Mouse (Mus musculus) kidney, adult 8-10 months (tissue): ENCODE results near the gene Ldlrad3.

ENCODE experiments used
- DNase-seq, 2 experiments: peaks; one replicate each; pipeline ENCODE4 v3.0.0; 2022

Gene Ldlrad3

DNA sequence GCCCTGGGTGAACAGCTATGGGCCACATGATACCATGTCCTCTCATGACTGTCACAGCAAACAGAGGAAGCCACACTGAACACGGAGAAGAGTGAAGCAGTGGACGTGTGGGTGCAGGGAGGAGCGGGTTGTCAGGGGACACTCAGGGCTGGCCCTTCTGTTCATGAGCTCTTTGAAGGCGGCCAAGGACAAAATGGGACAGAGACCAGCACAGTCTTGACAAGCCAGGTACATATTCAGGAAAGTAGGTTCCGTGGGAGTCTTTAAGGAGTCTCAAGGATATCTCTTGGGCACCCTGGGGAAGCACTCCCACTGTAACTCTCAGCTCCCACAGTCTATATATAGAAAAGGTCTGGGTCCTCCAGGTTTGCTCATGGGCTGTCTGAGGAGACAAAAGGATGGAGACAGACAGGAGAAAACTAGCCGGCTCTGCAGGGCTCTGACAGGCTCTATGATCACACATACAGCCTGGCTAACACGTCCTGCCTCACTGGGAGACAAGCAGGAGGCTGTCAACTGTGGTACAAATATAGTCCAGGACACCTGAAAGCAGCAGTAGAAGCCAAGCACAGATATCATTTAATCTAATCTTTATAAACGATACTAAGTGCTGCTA, 121.3 kb downstream of the Ldlrad3 start:
- no peak for DNase-seq

GRCm38 (mm10) chr2:102063906-102064505, 122.2 kb downstream of the Ldlrad3 start:
- DNase-seq: peak; percentile 26 to 63

- no peak for DNase-seq
Measured at GRCm38 (mm10) chr2:102062861-102063468, 123.2 kb downstream of the Ldlrad3 start.

DNA sequence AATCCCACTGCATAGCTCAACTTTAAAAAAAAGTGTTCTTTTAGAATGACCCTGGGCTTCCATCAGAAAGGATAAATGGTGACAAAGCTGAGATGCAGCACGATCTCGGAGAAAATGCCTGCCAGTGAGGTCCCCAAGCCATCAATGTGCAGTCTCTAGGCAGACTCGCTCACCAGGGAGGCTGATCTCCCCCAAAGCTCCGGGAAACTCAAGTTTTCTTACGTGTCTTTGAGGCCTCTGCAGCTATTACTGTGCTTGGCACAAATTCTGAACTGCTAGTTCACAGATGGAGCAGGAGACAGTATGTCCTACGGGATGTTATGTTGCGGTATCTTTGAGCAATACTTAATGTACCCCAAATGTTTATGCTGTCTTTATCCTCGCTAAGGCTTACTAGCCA, 124.3 kb downstream of the Ldlrad3 start:
- no peak for DNase-seq

DNA sequence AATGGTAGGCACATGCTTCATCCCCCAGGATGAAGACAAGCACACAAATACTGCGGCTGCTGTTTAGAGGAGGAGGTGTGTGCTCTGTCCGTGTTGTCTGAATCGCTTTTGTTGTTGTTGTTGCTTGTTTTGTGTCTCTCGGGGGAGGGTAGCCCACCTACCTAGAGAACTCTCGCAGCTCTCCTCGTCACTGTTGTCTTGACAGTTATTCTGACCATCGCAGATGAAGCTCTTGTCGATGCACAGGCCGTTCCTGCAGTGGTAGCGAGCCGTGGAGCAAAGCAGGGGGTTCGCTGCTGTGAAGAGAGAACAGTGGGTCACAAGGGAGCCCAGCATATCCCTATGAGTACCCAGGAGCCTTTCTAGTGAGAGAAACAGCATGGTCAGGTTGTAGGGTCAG, 128.4 kb downstream of the Ldlrad3 start:
- DNase-seq: no peak

- no peak for DNase-seq
Measured at GRCm38 (mm10) chr2:102057029-102057685, 129.0 kb downstream of the Ldlrad3 start.

DNA sequence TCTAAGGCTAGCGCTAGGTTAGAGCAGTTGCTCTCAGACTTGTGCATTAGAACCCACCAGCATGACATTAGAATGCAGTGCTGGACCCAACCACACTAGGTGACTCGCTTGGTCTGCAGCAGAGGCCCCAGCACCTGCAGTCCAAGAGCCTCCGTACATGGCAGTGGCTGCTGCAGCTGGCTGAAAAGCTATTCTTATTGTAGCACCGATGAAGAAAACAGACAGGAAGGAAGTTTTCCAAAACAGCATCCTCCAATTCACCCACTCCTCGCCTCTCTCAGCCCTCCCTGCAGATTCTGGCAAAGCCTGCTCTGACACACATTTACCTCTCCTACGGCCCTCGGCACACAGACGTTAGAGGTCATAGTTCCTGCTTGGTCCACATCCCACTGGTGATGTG, 130.0 kb downstream of the Ldlrad3 start:
- DNase-seq: no peak

GRCm38 (mm10) chr2:102052951-102053660, 133.1 kb downstream of the Ldlrad3 start:
- DNase-seq: peak in 1 of 2 experiments; percentile 21

- DNase-seq: no peak
Measured at GRCm38 (mm10) chr2:102052353-102052752, 133.8 kb downstream of the Ldlrad3 start.

DNA sequence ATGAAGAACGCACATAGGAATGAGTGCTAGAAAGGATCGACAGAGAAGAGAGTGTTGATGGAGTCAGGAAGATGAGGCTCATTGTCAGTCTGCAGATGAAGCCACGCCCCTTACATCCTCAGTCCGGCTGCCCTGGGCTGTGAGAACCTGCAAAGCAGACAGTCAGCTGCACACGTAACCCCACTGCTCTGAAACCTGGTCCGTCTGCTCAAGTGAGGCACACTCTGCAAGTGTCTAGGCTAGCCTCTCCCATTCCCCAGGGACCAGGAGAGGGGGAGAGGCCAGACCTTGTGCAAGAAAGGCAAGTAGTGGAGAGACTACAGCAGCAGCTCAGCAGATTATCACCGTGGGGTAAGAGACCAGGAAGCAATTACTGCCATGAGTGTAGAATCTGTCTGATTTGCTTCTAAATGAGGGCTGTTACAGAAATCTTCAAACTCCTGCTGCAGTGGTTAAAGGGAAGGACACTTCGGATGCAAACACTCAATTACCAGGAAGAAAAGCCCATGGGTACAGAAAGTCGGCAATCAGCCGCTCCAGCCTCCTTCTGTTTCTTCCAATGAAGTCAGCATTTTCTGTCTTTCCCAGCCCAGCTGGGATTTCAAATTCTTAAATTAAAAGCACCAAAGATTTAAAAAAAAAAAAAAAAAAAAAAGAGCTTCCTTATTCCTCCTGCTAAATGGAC, 136.2 kb downstream of the Ldlrad3 start:
- no peak for DNase-seq

DNA sequence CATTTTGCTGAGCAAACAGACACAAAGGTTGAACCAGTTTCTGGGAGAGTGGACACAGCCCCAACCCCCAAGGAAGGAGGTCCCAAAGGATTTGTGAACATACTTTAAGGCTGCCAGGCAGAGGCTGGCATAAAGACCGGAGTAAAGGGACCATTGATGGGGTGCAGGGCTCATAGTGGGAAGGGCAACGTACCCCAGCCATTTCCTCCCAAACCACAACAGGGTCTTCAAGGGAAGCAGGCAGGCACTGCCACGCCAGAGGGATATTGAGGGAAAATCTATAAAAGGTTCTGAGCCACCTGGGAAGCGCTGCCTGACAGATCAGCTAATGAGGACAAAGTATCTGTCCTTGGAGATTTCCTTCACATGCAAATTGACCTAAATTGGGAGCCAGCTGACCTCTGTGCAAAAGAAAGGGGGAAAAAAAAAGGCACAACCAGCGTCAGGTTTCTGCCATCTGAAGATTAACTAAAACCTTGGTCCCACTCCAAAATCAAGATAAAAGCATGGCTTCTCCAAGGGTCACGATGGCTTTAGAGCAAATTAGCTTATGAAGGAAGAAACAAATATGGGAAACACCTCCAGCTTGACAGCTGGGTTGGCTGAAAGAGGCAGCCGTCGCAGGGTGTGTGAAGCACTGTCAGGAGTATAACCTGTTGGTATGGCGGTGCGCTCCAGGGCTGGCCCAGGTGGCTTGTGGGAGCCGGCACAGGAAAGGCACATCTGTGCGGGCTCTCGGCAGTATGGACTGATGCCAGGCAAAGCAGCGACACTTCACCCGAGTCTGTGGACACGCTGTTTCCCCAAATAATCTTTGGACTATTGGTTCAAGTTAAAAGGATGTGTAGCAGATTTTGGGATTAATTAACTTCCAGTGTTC, 137.6 kb downstream of the Ldlrad3 start:
- peak; percentile 44 to 63 for DNase-seq

DNA sequence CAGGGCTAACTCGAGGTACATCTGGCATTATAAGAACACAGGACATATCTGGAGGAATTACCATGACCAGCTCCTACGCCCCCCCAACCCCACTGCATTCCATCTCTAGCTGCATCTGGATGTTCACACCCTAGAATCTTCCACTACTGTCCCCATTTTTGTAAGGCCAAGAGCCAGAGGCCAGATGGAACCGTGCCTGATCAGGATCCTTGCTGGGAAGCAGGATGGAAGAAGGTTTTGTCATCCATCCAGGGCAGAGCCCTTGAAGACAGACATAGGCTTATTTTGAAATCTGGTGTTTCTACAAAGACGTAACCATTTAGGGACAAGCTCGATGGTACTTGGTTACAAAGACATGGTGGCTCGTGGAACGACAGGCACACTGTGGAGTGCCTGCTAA, 139.7 kb downstream of the Ldlrad3 start:
- no peak for DNase-seq

- DNase-seq: no peak
Measured at GRCm38 (mm10) chr2:102040456-102040855, 145.7 kb downstream of the Ldlrad3 start.

GRCm38 (mm10) chr2:102040011-102040410, 146.2 kb downstream of the Ldlrad3 start:
- no peak for DNase-seq

GRCm38 (mm10) chr2:102038895-102039667, 147.1 kb downstream of the Ldlrad3 start:
- no peak for DNase-seq

GRCm38 (mm10) chr2:102038229-102038894, 147.8 kb downstream of the Ldlrad3 start:
- peak; percentile 44 to 57 for DNase-seq

- DNase-seq: no peak
Measured at GRCm38 (mm10) chr2:102036665-102037511, 149.3 kb downstream of the Ldlrad3 start.

DNA sequence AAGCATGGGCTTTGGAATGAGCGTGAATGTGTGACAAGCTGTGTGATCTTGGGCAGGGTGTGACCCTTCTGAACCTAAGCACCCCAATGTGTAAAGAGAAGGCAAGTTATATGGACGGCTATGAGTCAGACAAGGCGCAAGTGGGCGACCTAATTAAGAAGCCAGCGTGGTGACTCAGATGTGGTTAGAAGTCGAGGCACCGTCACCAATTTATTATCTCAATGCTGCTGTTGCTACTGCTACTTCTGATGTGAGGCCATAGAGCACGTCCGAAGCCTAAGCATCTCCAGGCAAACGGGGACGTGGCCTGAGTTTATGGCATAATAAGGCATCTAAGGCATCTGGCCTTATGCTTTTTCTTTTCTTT, 151.7 kb downstream of the Ldlrad3 start:
- DNase-seq: no peak

- no peak for DNase-seq
Measured at GRCm38 (mm10) chr2:102033818-102034512, 152.2 kb downstream of the Ldlrad3 start.
